Mouse (Mus musculus) heart, embryonic 16.5 days (tissue): ENCODE measurements around the gene Mesd. TPM values are rescaled to one million over a fixed set of nuclear protein-coding genes. Genes with fewer than 3 reads are reported as not detected.
"Not testable (repeated sequence)": the region's sequence is repeated elsewhere in the genome, so short reads cannot be mapped to it uniquely, and the experiment has no call there.

ENCODE experiments used
- ATAC-seq: fragments of 200-750 bp; cut with Nextera tagmentation; replicated peaks from 2 replicates; pipeline ENCODE4 v1.8.0; 2017; ENCODE audit warnings: moderate number of reproducible peaks; ENCODE audit not compliant: insufficient read depth, low FRiP score; ENCODE audit errors: extremely low read depth
- H3K27ac ChIP-seq: fragments of 300-500 bp; sonication (generic); 2 replicates; pipeline ENCODE4 v1.5.1; 2014; ENCODE audit warnings: mild to moderate bottlenecking, low read length, control low read depth, moderate library complexity
- H3K27me3 ChIP-seq: fragments of 300-500 bp; sonication (generic); 2 replicates; pipeline ENCODE4 v1.6.1; 2014; ENCODE audit warnings: low read length, mixed read lengths; ENCODE audit not compliant: control insufficient read depth, insufficient read depth
- H3K36me3 ChIP-seq: fragments of 300-500 bp; sonication (generic); 2 replicates; pipeline ENCODE4 v1.6.1; 2014; ENCODE audit not compliant: control insufficient read depth, insufficient read depth
- H3K4me1 ChIP-seq: fragments of 300-500 bp; sonication (generic); 2 replicates; pipeline ENCODE4 v1.6.1; 2014; ENCODE audit warnings: low read length, mixed read lengths; ENCODE audit not compliant: control insufficient read depth, insufficient read depth
- H3K4me2 ChIP-seq: fragments of 300-500 bp; sonication (generic); 2 replicates; pipeline ENCODE4 v1.6.1; 2014; ENCODE audit warnings: low read depth, mild to moderate bottlenecking, control low read depth, low read length
- H3K4me3 ChIP-seq: fragments of 300-500 bp; sonication (generic); 2 replicates; pipeline ENCODE4 v1.5.1; 2014; ENCODE audit warnings: mild to moderate bottlenecking, control low read depth, low read length
- H3K9ac ChIP-seq: fragments of 300-500 bp; sonication (generic); 2 replicates; pipeline ENCODE4 v1.6.1; 2014; ENCODE audit warnings: low read length, control low read depth
- H3K9me3 ChIP-seq: fragments of 300-500 bp; sonication (generic); replicated peaks from 2 replicates; pipeline ENCODE4 v1.6.1; 2016; ENCODE audit warnings: low read length; ENCODE audit not compliant: control insufficient read depth
- WGBS: fragments of 180-500 bp; shearing (Covaris S2); extraction: QIAGEN DNeasy Blood & Tissue Kit; methylation state at CpG from one replicate; pipeline ENCODE4 v1.1.7; 2014; 5-methylcytosine and 5-hydroxymethylcytosine counted together
- polyA plus RNA-seq: library from polyadenylated mRNA; unstranded; fragments of >200 nt; fragmentation: Nextera tagmentation; extraction: Ambion mirVana; gene quantifications from 2 replicates; pipeline ENCODE4 v1.2.1, GENCODE M21; 2015

Gene Mesd
- polyA plus RNA-seq, 1 experiment from 2014 or later, result 84.9 TPM

- Histone ChIP-seq H3K4me1 (peaks cover 21% of the 10 kb centered on the region), H3K27me3 (no peaks in the 10 kb centered on the region)
These were observed 2.3 kb downstream of the Mesd start for GRCm38 (mm10) chr7:83886366-83887129.

GRCm38 (mm10) chr7:83889383-83889782 lies 5.1 kb downstream of the Mesd start:
- no peak overlapping the region for H3K9ac ChIP-seq
- H3K36me3 ChIP-seq, result no peaks in the 10 kb centered on the region
- no peak overlapping the region for H3K4me3 ChIP-seq
- H3K27me3 ChIP-seq, result no peaks in the 10 kb centered on the region
- no peak for ATAC-seq
- no peak overlapping the region for H3K4me2 ChIP-seq
- H3K9me3 ChIP-seq, result no peaks in the 10 kb centered on the region
- no peak overlapping the region for H3K27ac ChIP-seq
- 59% methylated on average over 3 of the region's 3 CpGs for WGBS
- peaks cover 21% of the 10 kb centered on the region for H3K4me1 ChIP-seq

More at GRCm38 (mm10) chr7:83886366-83887129, 2.3 kb downstream of the Mesd start:
- H3K36me3 ChIP-seq, result peaks cover 6% of the 10 kb centered on the region
- H3K4me2 ChIP-seq, result no peak overlapping the region
- no peak overlapping the region for H3K9ac ChIP-seq
- H3K27ac ChIP-seq, result no peak overlapping the region
- no peak overlapping the region for H3K4me3 ChIP-seq
- no peak for ATAC-seq
- 94% methylated on average over 6 of the region's 6 CpGs for WGBS
- no peaks in the 10 kb centered on the region for H3K9me3 ChIP-seq

GRCm38 (mm10) chr7:83889946-83890345 lies 5.7 kb downstream of the Mesd start:
- not testable (repeated sequence) for H3K27ac ChIP-seq, H3K36me3 ChIP-seq, ATAC-seq, H3K9me3 ChIP-seq, H3K9ac ChIP-seq, H3K4me3 ChIP-seq, H3K4me2 ChIP-seq, H3K27me3 ChIP-seq
- peaks cover 16% of the 10 kb centered on the region for H3K4me1 ChIP-seq
- WGBS, result 88% methylated on average over 5 of the region's 5 CpGs

- ATAC-seq, result peak; percentile 94
- Histone ChIP-seq H3K4me2 (peak overlapping the region; percentile 92), H3K36me3 (peaks cover 9% of the 10 kb centered on the region), H3K4me1 (peaks cover 11% of the 10 kb centered on the region), H3K27ac (peak overlapping the region; percentile 91), H3K4me3 (peak overlapping the region; percentile 86), H3K9me3 (no peaks in the 10 kb centered on the region), H3K27me3 (no peaks in the 10 kb centered on the region), H3K9ac (peak overlapping the region; percentile 88)
- WGBS, result 2% methylated on average over 42 of the region's 44 CpGs
These were observed 7.4 kb downstream of the Mesd start for GRCm38 (mm10) chr7:83891433-83892332.

GRCm38 (mm10) chr7:83892333-83892669 lies 8.0 kb downstream of the Mesd start:
- Histone ChIP-seq H3K9me3 (no peaks in the 10 kb centered on the region), H3K9ac (peak overlapping the region; percentile 88), H3K4me1 (peaks cover 11% of the 10 kb centered on the region), H3K4me2 (peak overlapping the region; percentile 92), H3K4me3 (peak overlapping the region; percentile 86), H3K27ac (peak overlapping the region; percentile 91), H3K27me3 (no peaks in the 10 kb centered on the region), H3K36me3 (peaks cover 11% of the 10 kb centered on the region)
- ATAC-seq, result peak; percentile 23
- 0% methylated on average over 21 of the region's 21 CpGs for WGBS

GRCm38 (mm10) chr7:83894348-83894747 lies 10.1 kb downstream of the Mesd start:
- H3K27ac ChIP-seq, result no peak overlapping the region

GRCm38 (mm10) chr7:83896077-83896740 lies 11.9 kb downstream of the Mesd start:
- H3K9ac ChIP-seq, result no peak overlapping the region
- WGBS, result 77% methylated on average over 5 of the region's 5 CpGs
- no peak for ATAC-seq
- H3K4me3 ChIP-seq, result no peak overlapping the region
- no peak overlapping the region for H3K4me2 ChIP-seq
- peaks cover 11% of the 10 kb centered on the region for H3K4me1 ChIP-seq
- H3K9me3 ChIP-seq, result no peaks in the 10 kb centered on the region
- H3K36me3 ChIP-seq, result peaks cover 34% of the 10 kb centered on the region
- no peaks in the 10 kb centered on the region for H3K27me3 ChIP-seq
- no peak overlapping the region for H3K27ac ChIP-seq

More at GRCm38 (mm10) chr7:83894348-83894747, 10.1 kb downstream of the Mesd start:
- Histone ChIP-seq H3K4me1 (peaks cover 11% of the 10 kb centered on the region), H3K4me2 (no peak overlapping the region), H3K36me3 (peaks cover 28% of the 10 kb centered on the region), H3K9me3 (no peaks in the 10 kb centered on the region), H3K4me3 (no peak overlapping the region), H3K9ac (no peak overlapping the region), H3K27me3 (no peaks in the 10 kb centered on the region)
- 98% methylated on average over 1 of the region's 1 CpGs for WGBS
- no peak for ATAC-seq

- Histone ChIP-seq H3K27me3 (no peaks in the 10 kb centered on the region), H3K9ac (no peak overlapping the region), H3K4me3 (no peak overlapping the region), H3K4me1 (peaks cover 14% of the 10 kb centered on the region), H3K9me3 (no peaks in the 10 kb centered on the region), H3K36me3 (peaks cover 34% of the 10 kb centered on the region), H3K27ac (no peak overlapping the region), H3K4me2 (no peak overlapping the region)
- ATAC-seq, result no peak
- WGBS, result 78% methylated on average over 11 of the region's 11 CpGs
These were observed 14.0 kb downstream of the Mesd start for GRCm38 (mm10) chr7:83898267-83898666.
